Mouse (Mus musculus) layer of hippocampus, adult 9-11 months (tissue): ENCODE results near the gene Foxk1.

Experiments used
- DNase-seq: peaks from one replicate; pipeline ENCODE4 v3.0.0; 2022

Gene Foxk1

GRCm38 (mm10) chr5:142400981-142401640, at the start of gene Foxk1:
Gene Foxk1, plus strand, starts transcription at chr5:142401497.
- peak; percentile 94 for DNase-seq

- no peak for DNase-seq
Measured at GRCm38 (mm10) chr5:142352336-142352892, 48.9 kb upstream of the Foxk1 start.

DNA sequence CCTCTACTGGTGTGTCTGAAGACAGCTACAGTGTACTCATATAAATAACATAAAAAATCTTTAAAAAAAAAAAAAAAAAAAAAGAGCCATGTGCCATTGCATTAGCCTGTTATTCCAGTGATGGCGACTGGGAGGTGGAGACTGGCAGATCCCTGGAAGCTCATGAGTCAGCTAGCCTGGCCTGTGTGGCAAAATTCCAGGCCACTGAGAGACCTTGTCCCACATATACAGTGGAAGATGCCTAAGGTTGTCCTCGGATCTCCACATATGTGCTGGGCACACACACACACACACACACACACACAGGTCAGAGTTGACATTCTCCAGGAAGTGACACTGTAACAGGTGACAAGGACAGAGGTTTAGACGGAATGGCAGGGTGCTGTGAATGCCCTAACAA, 46.2 kb upstream of the Foxk1 start:
- no peak for DNase-seq

- no peak for DNase-seq
Measured at GRCm38 (mm10) chr5:142361166-142361565, 40.1 kb upstream of the Foxk1 start.

GRCm38 (mm10) chr5:142362894-142363293, 38.4 kb upstream of the Foxk1 start:
- DNase-seq = peak; percentile 74

GRCm38 (mm10) chr5:142364095-142364494, 37.2 kb upstream of the Foxk1 start:
- DNase-seq = no peak

DNA sequence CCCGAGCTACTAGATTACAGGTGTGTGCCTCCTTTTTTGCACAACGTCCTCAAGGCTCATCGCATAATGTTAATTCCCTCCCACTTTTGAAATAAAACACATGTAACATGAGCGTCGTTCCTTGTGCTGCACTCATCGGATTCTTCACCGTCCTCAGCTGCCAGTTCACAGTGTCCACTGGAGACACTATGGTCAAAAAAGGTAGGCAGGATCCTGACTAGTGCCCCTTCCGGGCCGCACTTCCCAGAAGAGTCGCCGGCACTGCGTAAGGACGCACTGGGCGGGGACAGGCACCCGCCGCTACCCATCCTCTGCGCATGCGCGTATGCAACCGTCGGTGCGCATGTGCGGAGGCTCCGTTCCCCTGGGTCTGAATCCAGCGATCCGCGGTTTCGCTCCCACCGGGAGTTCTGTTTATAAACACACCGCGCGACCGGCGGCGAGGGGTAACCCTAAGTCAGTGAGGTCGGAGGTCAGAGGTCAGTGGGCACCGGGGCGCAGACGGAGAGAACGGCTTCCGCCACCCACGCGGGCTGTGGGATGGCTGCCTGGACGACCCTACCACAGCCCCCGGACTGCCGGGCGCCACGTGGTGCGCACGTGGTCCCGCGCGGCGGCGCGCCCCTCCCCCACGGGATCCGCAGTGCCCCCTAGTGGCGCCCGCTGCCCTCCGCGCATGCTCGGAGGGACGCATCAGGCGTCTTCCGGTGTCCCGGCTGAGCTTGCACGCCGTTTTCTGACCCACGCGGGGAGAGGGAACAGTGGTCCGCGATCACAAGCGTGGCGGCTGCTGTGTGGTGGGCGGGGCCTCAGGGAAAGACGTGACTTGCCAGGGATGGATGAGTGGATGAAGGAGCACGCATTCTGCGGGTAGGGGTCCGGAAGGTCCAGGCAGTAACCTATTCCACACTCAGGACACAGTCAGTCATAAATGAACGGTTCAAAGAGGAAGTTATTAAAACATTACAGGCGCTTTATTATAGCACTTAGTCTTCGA, 33.9 kb upstream of the Foxk1 start:
- peak; percentile 97 for DNase-seq

- DNase-seq = no peak
Measured at GRCm38 (mm10) chr5:142368122-142368521, 33.2 kb upstream of the Foxk1 start.

DNA sequence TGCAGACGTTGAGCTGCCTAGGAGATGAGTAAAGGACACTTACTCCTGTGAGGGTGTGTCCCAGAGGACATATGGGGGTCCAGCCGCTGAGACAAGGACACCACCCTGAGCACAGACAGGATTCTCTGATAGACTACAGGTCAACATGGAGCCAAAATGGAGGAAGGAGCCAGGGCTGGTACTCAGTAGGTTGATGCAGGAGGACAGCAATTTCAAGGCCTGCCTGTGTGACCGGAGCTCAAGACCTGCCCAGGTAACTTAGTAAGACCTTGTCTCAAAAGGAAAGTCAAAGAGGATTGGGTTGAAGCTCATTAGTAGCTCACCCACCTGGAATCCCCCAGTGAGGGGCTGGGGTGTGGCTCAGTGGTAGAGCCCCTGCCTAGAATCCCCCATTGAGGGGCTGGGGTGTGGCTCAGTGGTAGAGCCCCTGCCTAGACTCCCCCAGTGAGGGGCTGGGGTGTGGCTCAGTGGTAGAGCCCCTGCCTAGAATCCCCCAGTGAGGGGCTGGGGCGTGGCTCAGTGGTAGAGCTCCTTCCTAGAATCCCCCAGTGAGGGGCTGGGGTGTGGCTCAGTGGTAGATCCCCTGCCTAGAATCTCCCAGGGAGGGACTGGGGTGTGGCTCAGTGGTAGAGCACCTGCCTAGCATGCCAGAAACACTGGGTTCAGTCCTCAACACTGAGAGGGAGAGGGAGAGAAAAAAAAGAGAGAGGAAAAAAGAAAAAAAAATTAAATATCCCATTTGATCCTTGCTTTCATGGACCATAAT, 30.7 kb upstream of the Foxk1 start:
- DNase-seq = no peak

- no peak for DNase-seq
Measured at GRCm38 (mm10) chr5:142371172-142372155, 29.8 kb upstream of the Foxk1 start.

DNA sequence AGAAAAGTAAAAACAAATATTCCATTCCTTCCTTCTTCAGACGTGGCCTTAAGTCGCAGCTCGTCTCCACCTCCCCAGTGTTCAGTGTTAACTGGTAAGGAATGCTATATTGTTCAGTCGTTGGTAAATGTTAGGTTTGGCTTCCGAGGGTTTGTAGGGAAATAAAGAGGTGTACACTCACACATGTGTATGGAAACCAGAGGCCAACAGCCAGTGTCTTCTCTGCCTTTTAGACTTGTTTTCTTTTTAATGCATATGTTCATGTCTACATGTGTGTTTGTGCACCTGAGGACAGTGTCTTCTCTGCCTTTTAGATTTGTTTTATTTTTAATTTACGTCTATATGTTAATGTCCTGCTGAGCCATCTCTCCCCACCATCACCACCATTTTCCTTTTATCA, 29.1 kb upstream of the Foxk1 start:
- no peak for DNase-seq

- no peak for DNase-seq
Measured at GRCm38 (mm10) chr5:142374343-142374742, 27.0 kb upstream of the Foxk1 start.

DNA sequence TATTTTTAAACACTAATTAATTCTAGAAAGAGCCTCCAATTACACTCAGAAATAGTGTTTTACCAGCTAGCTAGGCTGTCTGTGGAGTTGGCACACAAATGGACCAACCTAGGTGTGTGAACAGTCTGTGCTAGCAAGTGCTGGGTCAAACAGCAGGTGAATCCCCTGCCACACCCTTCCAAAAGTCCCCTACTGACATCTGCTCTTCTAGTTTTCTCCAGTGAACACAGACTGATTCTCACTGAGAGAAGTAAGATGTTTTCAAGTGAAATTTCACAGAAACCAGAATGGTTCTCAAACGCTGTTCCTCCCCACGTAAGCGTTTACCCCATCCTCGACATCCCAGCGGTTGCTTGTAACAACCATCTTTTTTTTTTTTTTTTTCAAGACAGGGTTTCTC, 25.7 kb upstream of the Foxk1 start:
- no peak for DNase-seq

DNA sequence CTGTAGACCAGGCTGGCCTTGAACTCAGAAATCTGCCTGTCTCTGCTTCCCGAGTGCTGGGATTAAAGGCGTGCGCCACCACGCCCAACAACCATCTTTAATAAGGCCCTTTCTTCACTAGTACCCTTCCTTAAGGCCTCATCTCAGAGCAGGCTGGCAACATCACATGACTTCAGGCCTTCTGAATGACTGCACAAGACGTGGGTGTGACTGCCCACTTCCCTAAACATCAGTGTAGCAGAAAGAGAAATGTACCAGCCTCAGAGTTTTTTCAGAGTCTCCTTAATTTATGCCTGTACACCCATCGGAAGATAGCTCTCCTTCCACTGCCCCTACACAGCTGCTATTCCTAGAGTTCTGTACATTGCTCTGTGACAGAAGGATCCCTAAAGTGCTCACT, 25.2 kb upstream of the Foxk1 start:
- peak; percentile 55 for DNase-seq

- DNase-seq = no peak
Measured at GRCm38 (mm10) chr5:142378068-142378467, 23.2 kb upstream of the Foxk1 start.

DNA sequence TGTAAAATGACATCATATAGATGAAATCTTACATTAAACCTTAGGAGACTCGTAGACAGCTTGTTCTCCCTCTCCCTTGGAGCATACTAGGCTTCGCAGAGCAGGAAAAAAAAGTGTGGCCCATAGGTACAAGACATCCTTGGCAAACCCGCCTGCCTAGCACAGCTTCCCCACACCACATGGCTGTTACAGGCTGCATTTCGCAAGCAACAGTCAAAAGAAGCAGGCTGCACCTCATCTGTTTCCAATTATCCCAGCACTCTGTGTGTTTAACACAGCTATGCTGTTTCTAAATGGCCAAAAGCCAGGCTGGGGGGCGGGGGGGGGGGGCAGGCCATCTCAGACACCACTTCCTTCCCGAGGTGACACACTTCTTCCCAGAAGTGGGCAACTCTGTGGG, 20.8 kb upstream of the Foxk1 start:
- DNase-seq = peak; percentile 77

DNA sequence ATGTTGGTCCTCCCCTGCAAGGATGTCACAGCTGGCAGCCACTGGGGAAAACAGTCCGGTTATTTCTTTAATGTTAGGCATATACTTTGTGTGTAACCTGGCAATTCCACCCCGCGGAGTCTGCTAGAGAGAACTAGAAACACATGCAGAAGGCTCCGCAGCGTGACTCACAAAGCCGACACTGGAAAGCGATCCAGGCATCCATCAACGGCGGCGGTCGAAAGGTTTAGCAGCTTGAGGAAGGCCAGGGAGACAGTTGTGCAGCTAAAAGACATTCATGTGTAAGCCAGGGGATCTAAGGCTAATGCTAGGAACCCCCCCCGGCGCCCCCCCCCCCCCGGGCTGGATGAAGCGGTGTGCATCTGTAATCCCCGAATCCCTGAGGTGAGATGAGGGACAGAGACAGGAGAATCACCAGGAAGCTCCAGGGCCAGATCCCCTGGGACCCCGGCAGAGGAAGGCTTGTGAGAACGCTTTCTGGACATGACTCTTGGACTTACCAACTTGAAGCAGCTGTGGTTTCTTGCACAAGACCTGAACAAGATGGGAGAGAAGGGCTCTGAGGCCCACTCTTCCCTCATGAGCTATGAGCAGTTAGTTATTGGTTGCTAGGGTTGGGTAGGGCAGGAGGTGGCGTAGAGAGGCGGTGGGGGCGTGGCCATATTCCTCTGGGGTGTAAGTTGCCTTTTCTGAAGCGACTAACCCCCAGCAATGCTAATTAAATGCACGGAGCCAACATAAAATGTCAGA, 16.2 kb upstream of the Foxk1 start:
- DNase-seq = no peak

- no peak for DNase-seq
Measured at GRCm38 (mm10) chr5:142386329-142386728, 15.0 kb upstream of the Foxk1 start.

GRCm38 (mm10) chr5:142386784-142387680, 14.3 kb upstream of the Foxk1 start:
- DNase-seq = no peak

DNA sequence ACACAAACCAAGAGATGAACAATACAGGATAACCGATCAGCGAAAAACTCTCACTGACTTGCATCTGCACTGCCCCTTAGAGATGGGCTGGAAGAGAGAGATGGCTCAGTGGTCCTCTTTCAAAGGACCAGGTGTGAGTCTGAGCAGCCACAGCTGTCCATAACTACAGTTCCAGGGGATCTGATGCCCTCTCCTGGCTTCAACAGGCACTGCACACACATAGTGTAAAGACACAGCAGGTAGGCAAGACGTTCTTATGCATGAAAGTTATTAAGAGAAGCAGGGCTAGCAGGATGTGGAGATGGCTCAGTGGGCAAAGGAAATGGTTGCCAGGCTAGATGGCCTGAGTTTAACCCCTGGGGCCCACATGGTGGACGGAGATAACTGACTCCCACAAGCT, 13.6 kb upstream of the Foxk1 start:
- DNase-seq = no peak
